Mouse (Mus musculus) MEL-GATA-1-ER (cell line): ENCODE measurements around the gene Satb1.
A peak's percentile ranks its signal among the peaks of the same experiment; 100 is the strongest.

Source experiments
- DNase-seq: peaks from one replicate; pipeline ENCODE4 v3.0.0-alpha.2; 2012; ENCODE audit warnings: low read depth; ENCODE audit errors: extremely low read depth

Gene Satb1

GRCm38 (mm10) chr17:51826461-51826860 is 6.6 kb downstream of the Satb1 start:
- DNase-seq = no peak

GRCm38 (mm10) chr17:51814301-51814700 is 18.8 kb downstream of the Satb1 start:
- DNase-seq = peak; percentile 17

GRCm38 (mm10) chr17:51813784-51814120 is 19.3 kb downstream of the Satb1 start:
- no peak for DNase-seq

- no peak for DNase-seq
Observed at GRCm38 (mm10) chr17:51812942-51813783, 19.9 kb downstream of the Satb1 start.

- DNase-seq = no peak
Observed at GRCm38 (mm10) chr17:51812261-51812941, 20.7 kb downstream of the Satb1 start.

- no peak for DNase-seq
Observed at GRCm38 (mm10) chr17:51811911-51812260, 21.2 kb downstream of the Satb1 start.

GRCm38 (mm10) chr17:51811086-51811868 is 21.8 kb downstream of the Satb1 start:
- DNase-seq = no peak

GRCm38 (mm10) chr17:51807429-51807828 is 25.7 kb downstream of the Satb1 start:
- DNase-seq = no peak

GRCm38 (mm10) chr17:51806124-51806960 is 26.7 kb downstream of the Satb1 start:
- DNase-seq = no peak

GRCm38 (mm10) chr17:51800208-51800607 is 32.9 kb downstream of the Satb1 start:
- DNase-seq = no peak

GRCm38 (mm10) chr17:51796459-51796858 is 36.6 kb downstream of the Satb1 start:
- DNase-seq = no peak

- DNase-seq = no peak
Observed at GRCm38 (mm10) chr17:51791226-51791625, 41.9 kb downstream of the Satb1 start.

GRCm38 (mm10) chr17:51790387-51791060 is 42.6 kb downstream of the Satb1 start:
- DNase-seq = no peak

- DNase-seq = no peak
Observed at GRCm38 (mm10) chr17:51789777-51790176, 43.3 kb downstream of the Satb1 start.

GRCm38 (mm10) chr17:51789098-51789497 is 44.0 kb downstream of the Satb1 start:
- no peak for DNase-seq

- DNase-seq = no peak
Observed at GRCm38 (mm10) chr17:51787955-51788354, 45.1 kb downstream of the Satb1 start.

GRCm38 (mm10) chr17:51786050-51786449 is 47.0 kb downstream of the Satb1 start:
- no peak for DNase-seq

GRCm38 (mm10) chr17:51784935-51785334 is 48.2 kb downstream of the Satb1 start:
- peak; percentile 50 for DNase-seq

- DNase-seq = peak; percentile 22
Observed at GRCm38 (mm10) chr17:51783591-51784279, 49.4 kb downstream of the Satb1 start.

- DNase-seq = no peak
Observed at GRCm38 (mm10) chr17:51780036-51780435, 53.1 kb downstream of the Satb1 start.
